Mouse (Mus musculus) lung, postnatal 10 days (tissue): ENCODE measurements around the gene Fam131b.
A peak's percentile ranks its signal among the peaks of the same experiment; 100 is the strongest.

Source experiments
- DNase-seq: peaks from one replicate; pipeline ENCODE4 v3.0.0; 2021

Fam131b gene

DNA sequence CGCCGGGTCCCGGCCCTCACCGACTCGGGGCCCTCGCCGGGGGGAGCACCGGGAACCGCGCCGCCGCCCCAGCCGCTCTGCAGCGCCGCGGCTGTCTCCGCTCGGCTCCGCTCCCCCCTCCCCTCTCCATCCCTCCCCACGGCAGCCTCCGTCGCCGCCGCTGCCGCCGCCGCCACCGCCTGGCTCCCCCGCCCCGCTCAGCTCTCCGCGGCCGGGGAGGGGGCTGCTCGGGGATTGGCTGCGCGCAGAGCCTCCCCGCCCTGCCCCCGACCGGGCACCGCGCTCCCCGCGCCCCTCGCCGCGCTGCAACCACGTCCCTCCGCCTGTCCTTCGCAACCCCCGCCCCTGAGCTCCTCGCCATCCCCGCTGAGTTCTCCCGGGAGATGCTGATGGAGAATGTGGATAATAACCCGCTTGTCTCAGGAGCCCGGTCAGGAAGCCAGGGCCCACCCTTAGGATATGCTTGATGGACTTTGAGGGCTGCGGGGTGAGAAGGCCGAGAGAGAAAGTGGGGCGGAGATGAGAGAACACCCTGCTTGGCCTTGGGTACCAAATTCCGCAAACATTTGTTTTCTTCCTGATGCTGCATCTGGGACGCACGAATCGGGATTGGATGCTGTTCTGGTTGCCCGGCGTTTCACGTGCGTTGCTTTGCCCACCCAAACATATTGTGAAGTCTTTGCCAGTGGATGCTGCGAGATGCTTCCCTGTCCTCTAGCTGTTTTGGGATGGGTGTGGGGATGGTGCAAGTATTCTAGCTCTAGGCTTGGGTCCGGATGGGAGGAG lies at the start of gene Fam131b:
TSS of gene Fam131b (minus strand) at position 162 of the 786 bp plus-strand sequence.
- peak; percentile 21 for DNase-seq

DNA sequence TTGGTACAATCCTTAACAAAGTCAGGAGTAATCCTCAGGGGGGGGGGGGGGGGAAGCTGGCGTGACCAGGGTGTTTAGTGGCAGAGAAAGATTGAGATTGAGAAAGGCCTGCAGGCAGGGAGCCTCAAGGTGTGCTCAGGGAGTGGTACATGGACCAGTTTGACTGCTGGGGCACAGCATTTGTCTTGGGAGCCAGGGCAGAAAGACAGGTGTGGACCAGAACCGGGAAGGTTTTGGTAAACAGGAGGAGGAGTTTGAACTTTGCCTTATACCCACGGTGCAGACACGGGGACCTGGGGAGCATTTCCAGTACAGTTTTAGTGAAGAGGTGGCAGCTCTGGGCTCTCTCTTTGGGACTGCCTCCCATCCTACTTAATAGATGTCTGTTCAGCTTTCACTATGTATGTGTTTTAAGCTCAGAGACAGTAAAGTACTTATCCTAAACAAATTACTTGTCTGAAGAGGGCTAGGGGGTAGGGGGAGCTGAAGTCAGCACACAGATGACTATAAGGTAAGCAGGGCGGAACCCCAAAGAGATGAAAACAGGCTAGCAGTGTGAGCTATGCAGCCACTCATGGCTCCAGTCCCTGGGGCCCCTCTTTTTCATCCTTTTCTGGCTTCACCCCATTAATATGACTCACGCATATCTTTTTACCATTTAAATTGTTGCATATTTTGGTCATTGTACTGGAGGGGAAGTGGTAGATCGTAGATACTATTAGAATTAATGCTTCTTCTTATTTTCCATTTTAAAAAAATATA lies 49.4 kb upstream of the Fam131b start:
- DNase-seq, result no peak

DNA sequence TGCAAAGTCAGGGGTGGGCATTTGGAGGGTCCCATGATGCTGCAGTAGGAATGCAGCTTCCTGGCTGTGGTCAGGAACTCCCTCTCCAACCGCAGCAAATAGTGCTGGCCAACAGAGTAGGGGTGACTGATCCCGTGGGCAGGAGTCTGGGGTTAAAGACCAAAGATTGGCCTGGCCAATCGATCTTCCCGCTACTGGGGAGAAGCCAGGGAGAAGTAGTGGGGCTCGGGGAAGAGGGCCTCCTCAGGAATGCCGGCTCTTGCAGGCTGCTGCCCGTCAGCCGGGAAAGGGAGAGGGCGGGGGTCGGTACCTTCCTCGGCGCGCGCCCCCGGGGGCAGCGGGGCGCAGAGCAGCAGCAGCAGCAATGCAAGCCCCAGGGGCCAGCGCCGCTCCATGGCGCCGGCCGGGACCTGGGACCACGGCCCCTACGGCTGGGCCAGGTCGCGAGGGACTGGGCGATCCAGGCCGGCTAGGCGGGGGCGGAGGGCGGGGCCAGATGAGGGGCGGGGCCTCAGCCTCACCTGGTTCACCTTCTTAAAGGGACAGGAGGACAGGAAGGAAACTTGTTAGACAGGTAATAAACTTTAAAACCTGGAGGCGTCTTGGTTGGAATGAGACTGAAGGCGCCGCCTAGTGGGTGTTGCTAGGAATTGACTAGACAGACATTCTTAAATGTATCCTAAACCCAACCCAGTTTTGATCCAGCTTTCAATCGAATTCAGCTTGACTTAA lies 48.5 kb upstream of the Fam131b start, which contains the start of gene Epha1:
TSS of gene Epha1 (minus strand) at position 453 of the 732 bp plus-strand sequence.
- peak; percentile 82 for DNase-seq

DNA sequence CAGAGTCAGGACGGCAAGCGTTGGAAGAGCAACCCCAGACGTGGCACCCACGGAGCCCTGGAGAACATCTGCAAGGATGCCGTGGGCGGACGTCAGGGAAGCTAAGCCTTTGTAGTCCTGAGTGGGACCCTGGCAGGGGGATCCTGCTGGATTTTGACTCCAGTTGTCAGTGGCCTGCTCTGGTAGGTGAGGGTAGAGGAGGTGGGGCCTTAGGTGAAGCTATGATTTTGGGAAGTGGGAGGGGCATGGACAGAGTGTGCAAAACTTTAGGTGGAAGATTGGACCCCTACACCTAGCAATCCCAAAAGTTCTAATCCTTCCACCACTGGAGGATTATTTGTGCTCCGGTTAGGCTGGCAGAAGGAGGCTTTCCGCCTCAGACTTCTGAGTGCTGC lies 48.0 kb upstream of the Fam131b start:
- DNase-seq, result no peak

DNA sequence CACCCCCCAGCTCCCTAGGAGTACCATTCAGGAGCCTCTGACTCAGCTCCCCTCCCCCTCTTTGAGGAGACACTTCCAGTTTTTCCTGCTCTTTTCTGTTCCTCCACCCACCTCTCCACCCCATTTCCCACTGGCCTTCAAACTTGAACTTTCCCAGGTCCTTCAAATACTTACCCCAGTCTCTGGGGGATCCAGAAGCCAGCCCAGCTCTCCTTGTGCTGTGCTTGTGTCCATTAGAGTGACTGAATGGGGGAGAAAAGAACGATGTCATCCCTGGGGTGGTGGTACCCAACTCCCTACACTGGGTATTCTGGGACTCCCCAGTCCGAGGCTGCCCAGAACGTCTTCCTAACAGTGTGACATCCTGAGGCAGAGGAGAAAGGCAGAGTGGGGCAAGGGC lies 47.6 kb upstream of the Fam131b start:
- DNase-seq, result no peak

DNA sequence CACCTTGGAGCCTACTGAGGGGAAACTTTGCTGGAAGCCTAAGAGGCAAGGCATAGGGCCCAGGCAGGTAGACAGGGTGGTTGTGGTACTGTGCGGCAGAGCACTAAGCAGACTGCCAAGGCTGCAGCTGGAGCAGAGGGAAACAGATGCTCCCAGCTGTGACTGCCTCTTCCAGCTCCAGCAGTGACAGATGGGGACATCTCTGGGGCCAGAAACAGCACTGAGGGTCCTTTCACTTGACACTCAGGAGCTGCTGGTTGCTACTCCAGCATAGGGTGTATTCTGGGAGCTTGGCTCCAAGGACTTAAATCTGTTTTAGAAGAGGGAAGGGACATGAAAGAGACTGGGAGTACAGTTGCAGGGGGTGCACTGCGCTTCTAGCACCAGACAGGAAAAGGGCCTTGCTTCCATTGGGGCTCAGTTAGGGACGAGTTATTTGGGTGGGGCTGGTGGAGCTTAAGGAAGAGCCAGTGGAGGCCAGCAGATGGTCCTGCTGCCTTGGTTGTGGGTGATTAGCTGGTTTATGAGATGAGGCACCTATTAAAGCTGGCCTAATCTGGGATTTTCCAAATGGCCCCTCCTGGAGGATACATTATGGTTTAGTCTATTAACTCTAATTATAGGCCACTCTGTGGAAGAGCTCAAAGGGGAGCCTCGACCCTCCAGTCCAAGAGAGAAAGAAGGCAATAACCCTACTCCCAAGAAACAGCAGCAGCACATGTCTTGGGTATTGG lies 46.4 kb upstream of the Fam131b start:
- peak; percentile 73 for DNase-seq

DNA sequence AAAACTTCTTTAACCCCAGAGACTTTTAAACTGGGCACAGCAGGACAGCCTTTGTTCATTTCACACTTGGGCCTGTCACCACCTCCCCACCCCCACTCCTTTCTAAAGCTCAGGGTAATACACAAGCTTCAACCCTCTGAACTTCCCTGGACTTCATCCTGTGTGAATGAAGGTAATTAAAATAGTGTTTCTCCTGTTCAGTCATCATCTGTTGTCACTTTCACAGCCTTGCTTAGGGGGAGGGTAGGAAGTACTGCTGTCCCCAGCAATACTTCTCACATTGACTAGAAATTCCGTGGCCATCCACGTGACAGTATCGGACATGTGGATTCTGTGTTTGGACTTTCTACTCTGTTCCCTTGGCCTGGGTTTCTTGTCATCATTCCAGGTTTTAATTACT lies 45.4 kb upstream of the Fam131b start:
- DNase-seq, result peak; percentile 70

DNA sequence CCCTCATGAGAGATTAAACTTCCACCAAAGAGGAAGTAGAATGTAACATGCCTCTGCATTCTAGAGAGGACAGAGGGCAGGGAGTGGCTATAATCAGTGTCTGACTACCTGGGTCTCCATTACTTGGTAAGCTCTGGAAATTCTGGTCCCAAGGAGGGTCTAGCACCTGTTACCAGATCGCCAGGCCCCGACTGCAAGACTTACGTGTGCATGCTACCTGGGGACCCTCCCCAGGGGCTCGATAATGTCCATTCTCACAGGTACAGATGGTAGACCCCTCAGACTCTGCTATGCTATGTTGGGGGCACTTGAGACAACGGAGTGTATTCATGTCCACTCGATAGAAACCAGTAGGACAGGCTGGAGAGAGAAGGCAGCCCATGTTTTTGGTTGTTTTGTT lies 40.8 kb upstream of the Fam131b start:
- no peak for DNase-seq

DNA sequence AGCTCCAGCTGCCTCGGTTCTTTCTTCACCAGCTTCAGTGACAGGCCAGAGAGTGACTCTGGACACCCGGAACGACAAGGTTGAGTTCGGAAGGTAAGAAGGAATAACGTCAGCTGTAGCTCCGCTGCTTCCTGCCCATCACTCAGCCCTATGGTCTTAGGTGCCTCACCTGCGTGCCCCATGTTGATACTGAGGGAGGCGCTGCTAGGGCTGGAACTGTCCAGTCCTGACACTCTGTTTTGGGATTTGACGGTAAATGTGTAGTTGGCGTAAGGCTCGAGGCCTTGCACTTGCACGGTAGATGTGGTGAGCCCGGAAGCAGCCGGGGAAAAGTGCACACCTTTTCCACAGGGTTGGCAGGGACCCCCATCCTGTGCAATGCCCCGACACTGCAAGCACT lies 40.2 kb upstream of the Fam131b start:
- no peak for DNase-seq

DNA sequence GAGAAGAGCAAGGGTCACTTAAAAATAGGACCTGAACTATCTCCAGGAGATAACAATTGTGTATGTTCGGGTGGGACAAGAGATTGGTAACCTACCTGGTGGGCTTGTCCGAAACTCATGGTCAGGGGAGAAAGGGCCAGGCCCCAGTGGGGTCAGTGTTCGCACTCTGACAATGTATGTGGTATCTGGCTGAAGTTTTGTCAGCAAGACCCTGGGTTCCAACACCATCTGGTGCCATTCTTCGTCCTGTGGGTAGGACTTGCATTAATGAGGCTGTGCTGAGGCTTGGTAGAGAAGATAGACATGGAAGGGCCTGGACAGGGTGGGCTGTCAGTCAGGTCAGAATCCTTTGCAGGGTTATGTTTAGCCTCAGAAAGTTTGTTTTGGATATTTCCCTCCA lies 39.6 kb upstream of the Fam131b start:
- DNase-seq, result no peak

DNA sequence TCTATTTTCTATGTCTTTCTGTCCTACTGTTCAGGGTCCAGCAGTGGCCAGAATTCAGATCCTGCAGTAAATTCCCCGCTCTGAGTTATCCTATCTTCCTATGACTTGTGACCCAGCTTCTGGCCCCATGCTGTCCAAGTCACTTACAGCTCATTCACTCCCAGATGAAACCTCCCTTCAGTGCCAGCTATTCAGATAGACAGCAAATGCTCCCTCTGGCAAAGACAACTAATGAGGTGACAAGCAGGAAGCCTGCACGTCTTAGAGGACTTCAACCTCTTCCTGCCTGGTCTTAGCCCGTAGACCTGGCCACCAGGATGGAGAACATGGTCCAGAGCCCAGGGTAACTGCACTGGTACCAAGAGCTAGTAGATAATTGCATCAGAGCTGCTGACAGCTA lies 38.5 kb upstream of the Fam131b start:
- DNase-seq, result peak; percentile 78

DNA sequence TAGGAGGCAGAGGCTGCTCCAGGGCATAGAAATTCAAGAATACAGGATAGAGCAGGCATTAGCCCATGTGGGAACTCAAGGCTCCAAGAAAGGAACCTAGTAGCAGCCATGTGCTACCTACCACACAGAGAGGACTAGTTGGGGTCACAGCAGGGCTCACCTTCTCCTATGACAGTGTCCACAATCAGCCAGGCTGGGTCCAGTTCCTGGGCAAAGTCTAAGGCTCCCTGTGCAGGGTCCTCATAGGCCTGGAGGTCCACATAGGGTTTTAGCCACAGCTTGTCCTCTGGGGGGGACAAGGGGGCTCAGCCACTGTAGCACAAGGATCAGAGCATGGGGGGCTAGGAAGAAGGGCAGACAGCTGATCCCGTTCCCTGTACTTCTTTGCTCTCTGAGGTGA lies 38.1 kb upstream of the Fam131b start:
- DNase-seq, result no peak

DNA sequence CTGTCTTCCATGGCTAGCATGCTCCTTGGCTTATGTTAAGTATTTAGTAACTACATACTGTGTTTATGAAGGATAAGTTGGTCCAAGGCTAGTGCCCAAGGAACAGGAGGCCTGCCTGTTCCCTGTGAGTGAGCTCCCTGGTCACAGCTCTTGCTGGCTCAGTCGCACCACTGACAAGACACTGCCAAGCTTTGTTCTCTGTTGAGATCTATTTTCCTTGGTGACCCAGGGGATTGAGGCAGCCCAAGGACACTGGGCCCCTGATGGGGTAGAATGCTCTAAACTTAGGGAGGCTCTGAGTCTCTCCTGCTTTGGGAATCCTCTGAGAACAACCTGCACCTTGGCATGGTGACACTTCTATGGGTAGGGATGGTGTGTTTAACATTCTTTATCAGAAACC lies 37.6 kb upstream of the Fam131b start:
- DNase-seq, result no peak

DNA sequence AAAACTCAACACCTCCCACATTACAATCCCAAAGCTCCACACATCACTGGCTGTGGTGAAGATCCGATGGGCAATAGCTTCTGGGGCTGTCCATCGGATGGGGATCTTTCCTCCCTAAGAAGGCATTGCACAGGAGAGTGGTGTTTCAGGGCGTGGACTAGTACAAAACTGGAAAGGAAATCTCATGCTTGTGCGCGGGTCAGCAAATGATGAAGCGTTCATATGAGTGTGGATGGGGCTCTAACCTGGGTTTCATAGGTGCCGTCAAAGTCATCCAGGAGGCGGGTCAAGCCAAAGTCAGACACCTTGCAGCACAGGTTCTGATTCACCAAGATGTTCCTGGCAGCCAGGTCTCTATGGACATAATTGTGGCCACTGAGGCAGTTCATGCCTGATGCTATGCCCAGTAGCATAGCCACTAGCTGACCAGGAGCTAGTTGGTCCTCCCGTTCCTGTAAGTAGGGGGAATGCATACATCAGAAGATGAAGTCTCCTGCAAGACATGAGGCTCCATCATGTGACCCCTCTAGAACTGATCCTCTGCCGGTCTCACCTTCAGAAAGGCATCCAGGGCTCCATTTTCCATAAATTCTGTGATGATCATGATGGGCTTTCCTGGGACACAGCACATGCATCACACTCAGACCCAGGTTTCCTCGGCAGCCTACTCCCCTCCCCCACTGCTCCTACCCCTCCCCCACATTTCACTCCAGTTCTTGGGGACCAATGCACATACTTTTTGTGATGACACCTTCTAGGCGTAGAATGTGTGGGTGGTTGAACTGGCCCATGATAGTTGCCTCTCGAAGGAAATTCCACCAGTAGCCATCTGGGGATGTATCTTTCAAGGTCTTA lies 36.8 kb upstream of the Fam131b start:
- no peak for DNase-seq

DNA sequence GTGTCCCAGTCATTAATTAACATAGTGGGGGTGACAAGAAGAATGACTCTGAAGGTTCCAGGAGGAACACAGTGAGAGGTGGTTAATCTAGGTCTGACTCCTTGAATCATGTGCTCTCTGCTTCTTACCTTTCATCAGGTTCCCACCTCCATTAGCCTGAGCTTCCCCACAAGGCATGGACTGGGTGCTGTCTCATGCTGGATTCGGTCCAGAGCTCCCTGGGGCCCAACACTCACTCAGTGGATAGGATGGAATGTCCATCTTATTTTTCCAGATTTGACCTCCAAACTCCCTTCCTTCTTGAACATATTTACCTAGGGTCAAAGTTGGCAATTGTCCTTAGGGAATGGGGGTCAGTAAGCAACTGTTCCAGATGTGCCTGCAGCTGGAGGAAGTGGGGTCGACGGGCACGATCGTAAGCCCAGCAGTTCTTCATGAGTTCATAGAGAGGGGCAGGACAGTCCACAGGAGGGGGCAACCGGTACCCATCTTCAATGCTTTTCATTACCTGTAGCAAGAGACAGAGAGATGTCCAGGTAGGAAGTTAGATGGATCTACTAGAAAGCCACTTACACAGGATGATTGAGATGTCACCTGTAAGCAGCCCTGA lies 35.9 kb upstream of the Fam131b start:
- no peak for DNase-seq

DNA sequence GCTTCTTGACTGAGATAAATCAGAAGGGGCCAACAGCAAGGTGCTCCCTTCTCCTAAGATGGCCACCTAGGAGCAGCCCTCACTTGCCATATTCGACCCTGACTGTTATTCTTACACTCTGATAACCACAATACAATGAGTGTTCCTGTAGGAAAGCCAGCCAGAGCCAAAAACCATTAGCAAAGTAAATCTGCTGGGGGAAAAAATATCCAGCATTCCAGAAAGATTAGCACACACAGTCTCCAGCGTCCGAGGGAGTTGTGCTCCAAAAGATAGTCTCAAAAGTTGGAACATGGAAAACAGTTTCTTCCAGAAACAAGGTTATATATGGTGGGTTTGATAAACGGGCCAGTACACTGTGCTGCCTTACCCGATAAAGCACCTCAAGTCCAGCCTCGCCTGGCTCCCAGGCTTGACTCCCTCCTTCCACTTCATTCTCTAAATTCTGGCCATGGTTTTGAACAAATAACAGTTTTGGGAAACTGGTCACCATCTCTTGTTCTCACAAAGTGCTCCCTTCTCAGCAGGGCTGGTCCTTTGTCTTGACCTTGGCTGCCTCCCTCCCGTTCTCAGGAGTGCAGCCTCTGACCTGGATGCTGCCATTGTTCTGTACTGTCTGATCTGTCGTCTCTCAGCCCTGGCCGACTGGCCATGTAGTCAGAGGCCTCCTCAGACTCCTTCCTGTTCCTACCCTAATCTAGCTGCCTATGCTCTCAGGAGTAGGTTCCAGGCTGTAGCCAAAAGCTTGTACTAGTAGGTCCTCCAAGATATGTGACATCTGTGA lies 35.1 kb upstream of the Fam131b start:
- DNase-seq, result peak; percentile 60

DNA sequence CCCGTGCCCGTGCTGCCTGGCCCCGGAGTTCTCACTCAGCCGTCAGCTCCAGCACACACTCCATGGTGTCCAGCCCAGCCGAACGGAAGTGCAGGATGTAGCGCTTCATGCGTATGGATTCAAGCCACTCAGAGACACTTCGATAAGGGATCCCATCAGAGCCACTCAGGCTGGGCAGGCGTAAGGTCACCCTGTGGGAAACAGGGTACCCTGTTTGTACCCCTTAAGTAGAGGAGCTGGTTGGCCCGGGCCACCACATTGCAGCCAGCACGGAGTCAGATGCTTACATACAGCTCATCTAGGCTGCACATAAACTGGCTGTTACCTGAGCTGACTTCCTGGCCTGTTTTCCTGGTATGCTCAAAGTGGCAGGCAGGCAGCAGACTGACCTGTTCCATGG lies 34.5 kb upstream of the Fam131b start:
- DNase-seq, result no peak

DNA sequence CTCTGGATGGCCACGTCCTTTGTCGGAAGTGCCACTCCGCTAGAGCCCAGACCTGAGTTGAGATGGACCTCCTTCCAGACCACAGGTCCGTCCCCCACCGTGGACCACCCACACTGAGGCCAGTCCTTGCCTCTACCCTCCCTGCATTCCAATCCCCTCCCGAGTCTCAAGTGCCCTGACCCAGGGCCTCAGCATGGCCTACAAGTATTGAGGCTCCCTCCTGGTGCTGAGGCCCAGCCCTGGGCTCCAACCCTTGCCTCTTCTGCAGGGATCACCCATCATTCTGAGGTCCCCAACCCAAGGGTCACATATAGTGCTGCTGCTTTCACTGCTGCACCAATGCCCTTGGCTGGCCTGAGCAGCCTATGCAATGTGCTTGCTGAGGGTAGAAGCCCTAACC lies 33.5 kb upstream of the Fam131b start:
- DNase-seq, result no peak

DNA sequence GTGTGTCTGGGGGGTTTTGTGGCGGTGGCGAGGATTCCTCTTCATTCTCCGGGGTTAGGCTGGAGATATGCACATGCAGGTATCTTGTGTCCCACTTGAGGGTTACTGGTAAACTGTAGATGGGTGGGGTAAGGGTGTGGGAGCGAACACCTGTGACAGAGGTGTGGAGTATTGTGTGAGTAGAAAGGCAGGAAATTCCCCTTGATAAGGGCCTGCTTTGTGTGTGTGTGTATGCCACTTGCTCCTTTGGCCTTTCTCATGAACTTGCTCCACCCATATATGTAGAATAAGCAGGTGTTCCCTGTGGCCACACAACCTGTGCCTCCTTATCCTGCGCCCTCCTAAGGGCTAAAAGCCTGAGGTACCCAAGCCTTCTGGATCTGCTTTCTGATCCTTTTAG lies 32.5 kb upstream of the Fam131b start:
- no peak for DNase-seq

DNA sequence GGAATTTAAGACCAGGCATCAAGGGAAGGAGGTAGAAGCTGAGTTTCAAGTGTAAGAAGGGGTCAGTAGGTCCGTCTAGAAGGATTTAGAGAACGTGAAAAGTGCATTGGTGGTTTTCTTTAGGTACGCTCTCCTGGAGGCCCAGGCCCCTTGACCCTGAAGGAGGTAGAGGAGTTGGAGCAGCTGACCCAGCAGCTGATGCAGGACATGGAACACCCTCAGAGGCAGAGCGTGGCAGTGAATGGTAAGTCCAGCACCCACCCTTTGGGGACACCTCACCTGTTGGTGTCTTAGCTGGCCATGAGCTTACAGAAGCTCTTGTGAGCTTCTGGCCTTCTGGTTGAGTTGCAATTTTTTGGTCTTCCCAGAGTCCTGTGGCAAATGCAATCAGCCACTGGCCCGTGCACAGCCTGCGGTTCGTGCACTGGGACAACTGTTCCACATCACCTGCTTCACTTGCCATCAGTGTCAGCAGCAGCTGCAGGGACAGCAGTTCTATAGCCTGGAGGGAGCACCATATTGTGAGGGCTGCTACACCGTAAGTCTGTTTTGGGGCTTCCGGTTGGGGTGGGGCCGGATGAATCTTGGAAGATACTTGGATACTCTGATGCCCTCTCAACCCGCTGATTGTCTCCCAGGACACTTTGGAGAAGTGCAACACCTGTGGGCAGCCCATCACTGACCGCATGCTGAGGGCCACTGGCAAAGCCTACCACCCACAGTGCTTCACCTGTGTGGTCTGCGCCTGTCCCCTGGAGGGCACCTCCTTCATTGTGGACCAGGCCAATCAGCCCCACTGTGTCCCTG lies 31.6 kb upstream of the Fam131b start:
- no peak for DNase-seq
